Mouse (Mus musculus) megakaryocyte, embryonic 14.5 days (primary cell): ENCODE measurements at regions not wholly inside any gene's neighbourhood (a gene's known extent, or its start where the extent isn't known, plus 50 kb on each side); places are given as distances from the start of the nearest gene placed in this dataset.

Experiments
- FLI1 ChIP-seq: IDR thresholded peaks from 2 replicates; pipeline ENCODE4 v1.6.1; 2012; ENCODE audit warnings: low read length, inconsistent platforms, mixed read lengths
- GATA1 ChIP-seq: IDR thresholded peaks from 3 replicates; pipeline ENCODE4 v1.6.1; 2012; ENCODE audit warnings: mixed read lengths, low read length, inconsistent platforms, borderline replicate concordance

- TF ChIP-seq GATA1: no peak
- TF ChIP-seq FLI1: no peak
Measured at GRCm38 (mm10) chr3:50890537-50890936, 333.7 kb upstream of the Noct start.
